Mouse (Mus musculus): ENCODE results near the gene Mief1.

DNA sequence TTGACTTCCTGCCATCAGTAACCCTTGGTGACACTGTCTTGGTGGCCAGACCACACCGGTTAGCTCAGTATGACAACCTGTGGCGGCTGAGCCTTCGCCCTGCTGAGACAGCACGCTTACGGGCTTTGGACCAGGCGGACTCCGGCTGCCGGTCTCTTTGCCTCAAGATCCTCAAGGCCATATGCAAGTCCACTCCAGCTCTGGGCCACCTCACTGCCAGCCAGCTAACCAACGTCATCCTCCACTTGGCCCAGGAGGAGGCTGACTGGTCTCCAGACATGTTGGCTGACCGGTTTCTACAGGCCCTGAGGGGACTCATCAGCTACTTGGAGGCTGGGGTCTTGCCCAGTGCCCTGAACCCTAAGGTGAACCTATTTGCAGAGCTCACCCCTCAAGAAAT is 15.9 kb downstream of the Mief1 start:
- no peak for TF ChIP-seq CTCF (IDR thresholded peaks at IDR 0.05)
- TF ChIP-seq EP300 (IDR thresholded peaks at IDR 0.05): no peak
